Mouse (Mus musculus) adrenal gland, postnatal 0 days (tissue): Measurements from ENCODE around the gene Spry2. TPM values are rescaled to one million over a fixed set of nuclear protein-coding genes. Genes with fewer than 3 reads are reported as not detected.

Source experiments
- polyA plus RNA-seq: library from polyadenylated mRNA; unstranded; fragments of >200 nt; fragmentation: Nextera tagmentation; extraction: Ambion mirVana; gene quantifications from 2 replicates; pipeline ENCODE4 v1.2.1, GENCODE M21; 2015

Gene Spry2
- polyA plus RNA-seq: 37.4 and 54.7 TPM in 2 replicates

GRCm38 (mm10) chr14:105896791-105897568 lies at the start of gene Spry2:
Gene Spry2, minus strand, starts transcription at chr14:105896819.

Other genes starting within 250 kb of the Spry2 start
- gene Trim52, start 209.4 kb upstream of the Spry2 start, polyA plus RNA-seq: 0.09 TPM in 1 of 2 replicates, not detected in the other